Mouse (Mus musculus) liver, embryonic 16.5 days (tissue): ENCODE measurements around the gene Zfp629. TPM values are rescaled to one million over a fixed set of nuclear protein-coding genes. Genes with fewer than 3 reads are reported as not detected.

Experiments
- ATAC-seq: fragments of 200-750 bp; cut with Nextera tagmentation; 2 replicates; pipeline ENCODE4 v1.8.0; 2017; ENCODE audit warnings: low read depth, mild to moderate bottlenecking, moderate number of reproducible peaks, moderate library complexity
- H3K27ac ChIP-seq: fragments of 300-500 bp; sonication (generic); 2 replicates; pipeline ENCODE4 v1.5.1; 2014; ENCODE audit warnings: mild to moderate bottlenecking, low read length
- H3K27me3 ChIP-seq: fragments of 300-500 bp; sonication (generic); 2 replicates; pipeline ENCODE4 v1.6.1; 2014; ENCODE audit warnings: low read depth, low read length, mixed read lengths; ENCODE audit not compliant: control insufficient read depth, insufficient read depth
- H3K36me3 ChIP-seq: fragments of 300-500 bp; sonication (generic); 2 replicates; pipeline ENCODE4 v1.6.1; 2014; ENCODE audit warnings: mild to moderate bottlenecking; ENCODE audit not compliant: control insufficient read depth, insufficient read depth
- H3K4me1 ChIP-seq: fragments of 300-500 bp; sonication (generic); 2 replicates; pipeline ENCODE4 v1.6.1; 2014; ENCODE audit warnings: low read depth, low read length, mixed read lengths; ENCODE audit not compliant: control insufficient read depth
- H3K4me2 ChIP-seq: fragments of 300-500 bp; sonication (generic); 2 replicates; pipeline ENCODE4 v1.6.1; 2014; ENCODE audit warnings: low read depth, low read length, mixed read lengths
- H3K4me3 ChIP-seq: fragments of 300-500 bp; sonication (generic); 2 replicates; pipeline ENCODE4 v1.5.1; 2014; ENCODE audit warnings: low read depth, mild to moderate bottlenecking, low read length
- H3K9ac ChIP-seq: fragments of 300-500 bp; sonication (generic); 2 replicates; pipeline ENCODE4 v1.6.1; 2014; ENCODE audit warnings: low read depth, low read length
- H3K9me3 ChIP-seq: fragments of 300-500 bp; sonication (generic); replicated peaks from 2 replicates; pipeline ENCODE4 v1.6.1; 2016; ENCODE audit warnings: low read length; ENCODE audit not compliant: control insufficient read depth
- WGBS: fragments of 180-500 bp; shearing (Covaris S2); extraction: QIAGEN DNeasy Blood & Tissue Kit; methylation state at CpG from one replicate; pipeline ENCODE4 v1.1.7; 2014; ENCODE audit not compliant: insufficient replicate concordance; 5-methylcytosine and 5-hydroxymethylcytosine counted together
- polyA plus RNA-seq: library from polyadenylated mRNA; unstranded; fragments of >200 nt; fragmentation: Nextera tagmentation; extraction: Ambion mirVana; gene quantifications from 2 replicates; pipeline ENCODE4 v1.2.1, GENCODE M21; 2015

Gene Zfp629
- polyA plus RNA-seq, 1 experiment from 2014 or later, result 2.1 TPM

- H3K4me1 ChIP-seq, result peaks cover 10% of the 10 kb centered on the region
- peaks cover 14% of the 10 kb centered on the region for H3K27me3 ChIP-seq
- H3K36me3 ChIP-seq, result peaks cover 18% of the 10 kb centered on the region
- WGBS, result 92% methylated on average over 29 of the region's 29 CpGs
- no peak overlapping the region for H3K27ac ChIP-seq
- ATAC-seq, result no peak
- no peak overlapping the region for H3K9ac ChIP-seq
- no peaks in the 10 kb centered on the region for H3K9me3 ChIP-seq
- H3K4me3 ChIP-seq, result no peak overlapping the region
- no peak overlapping the region for H3K4me2 ChIP-seq
Measured at GRCm38 (mm10) chr7:127611011-127611410, 4.6 kb downstream of the Zfp629 start.

GRCm38 (mm10) chr7:127607150-127607549, 8.4 kb downstream of the Zfp629 start:
- Histone ChIP-seq H3K27ac (no peak overlapping the region), H3K27me3 (no peaks in the 10 kb centered on the region), H3K36me3 (peaks cover 31% of the 10 kb centered on the region), H3K9me3 (no peaks in the 10 kb centered on the region), H3K4me3 (no peak overlapping the region), H3K4me1 (no peaks in the 10 kb centered on the region), H3K4me2 (no peak overlapping the region), H3K9ac (no peak overlapping the region)
- 70% methylated on average over 6 of the region's 6 CpGs for WGBS
- no peak for ATAC-seq

GRCm38 (mm10) chr7:127604256-127604655, 11.3 kb downstream of the Zfp629 start:
- WGBS, result 73% methylated on average over 10 of the region's 10 CpGs
- no peak overlapping the region for H3K4me2 ChIP-seq
- H3K4me3 ChIP-seq, result no peak overlapping the region
- no peaks in the 10 kb centered on the region for H3K4me1 ChIP-seq
- no peaks in the 10 kb centered on the region for H3K27me3 ChIP-seq
- H3K36me3 ChIP-seq, result peaks cover 30% of the 10 kb centered on the region
- H3K9ac ChIP-seq, result no peak overlapping the region
- no peaks in the 10 kb centered on the region for H3K9me3 ChIP-seq
- no peak for ATAC-seq
- no peak overlapping the region for H3K27ac ChIP-seq

GRCm38 (mm10) chr7:127602903-127603302, 12.7 kb downstream of the Zfp629 start:
- H3K4me3 ChIP-seq, result no peak overlapping the region
- no peak for ATAC-seq
- H3K27me3 ChIP-seq, result no peaks in the 10 kb centered on the region
- no peak overlapping the region for H3K4me2 ChIP-seq
- H3K9ac ChIP-seq, result no peak overlapping the region
- peaks cover 36% of the 10 kb centered on the region for H3K36me3 ChIP-seq
- no peak overlapping the region for H3K27ac ChIP-seq
- no peaks in the 10 kb centered on the region for H3K9me3 ChIP-seq
- no peaks in the 10 kb centered on the region for H3K4me1 ChIP-seq
- WGBS, result 87% methylated on average over 2 of the region's 2 CpGs

- ATAC-seq, result no peak
- no peak overlapping the region for H3K9ac ChIP-seq
- H3K36me3 ChIP-seq, result peaks cover 48% of the 10 kb centered on the region
- H3K4me1 ChIP-seq, result no peaks in the 10 kb centered on the region
- H3K27ac ChIP-seq, result no peak overlapping the region
- H3K9me3 ChIP-seq, result no peaks in the 10 kb centered on the region
- no peak overlapping the region for H3K4me2 ChIP-seq
- no peak overlapping the region for H3K4me3 ChIP-seq
- H3K27me3 ChIP-seq, result no peaks in the 10 kb centered on the region
- WGBS, result 78% methylated on average over 4 of the region's 4 CpGs
Measured at GRCm38 (mm10) chr7:127601735-127602134, 13.9 kb downstream of the Zfp629 start.

GRCm38 (mm10) chr7:127600612-127601011, 15.0 kb downstream of the Zfp629 start:
- Histone ChIP-seq H3K36me3 (peaks cover 59% of the 10 kb centered on the region), H3K4me3 (no peak overlapping the region), H3K4me1 (no peaks in the 10 kb centered on the region), H3K9me3 (no peaks in the 10 kb centered on the region), H3K27ac (no peak overlapping the region), H3K27me3 (no peaks in the 10 kb centered on the region), H3K9ac (no peak overlapping the region), H3K4me2 (no peak overlapping the region)
- WGBS, result 93% methylated on average over 7 of the region's 7 CpGs
- no peak for ATAC-seq

- Histone ChIP-seq H3K4me3 (no peak overlapping the region), H3K27ac (no peak overlapping the region), H3K9me3 (no peaks in the 10 kb centered on the region), H3K9ac (no peak overlapping the region), H3K4me1 (no peaks in the 10 kb centered on the region), H3K36me3 (peaks cover 83% of the 10 kb centered on the region), H3K27me3 (no peaks in the 10 kb centered on the region), H3K4me2 (no peak overlapping the region)
- no peak for ATAC-seq
- 95% methylated on average over 17 of the region's 17 CpGs for WGBS
Measured at GRCm38 (mm10) chr7:127596747-127597146, 18.9 kb downstream of the Zfp629 start.

GRCm38 (mm10) chr7:127592575-127592974, 23.0 kb downstream of the Zfp629 start:
- Histone ChIP-seq H3K36me3 (peaks cover 74% of the 10 kb centered on the region), H3K4me2 (no peak overlapping the region), H3K9me3 (no peaks in the 10 kb centered on the region), H3K4me3 (no peak overlapping the region), H3K4me1 (peaks cover 14% of the 10 kb centered on the region), H3K27me3 (no peaks in the 10 kb centered on the region), H3K9ac (no peak overlapping the region), H3K27ac (no peak overlapping the region)
- no peak for ATAC-seq
- WGBS, result 87% methylated on average over 14 of the region's 14 CpGs

- 85% methylated on average over 10 of the region's 10 CpGs for WGBS
- Histone ChIP-seq H3K27ac (no peak overlapping the region), H3K9ac (no peak overlapping the region), H3K4me3 (no peak overlapping the region), H3K36me3 (peaks cover 59% of the 10 kb centered on the region), H3K9me3 (no peaks in the 10 kb centered on the region), H3K27me3 (no peaks in the 10 kb centered on the region), H3K4me1 (peaks cover 28% of the 10 kb centered on the region), H3K4me2 (no peak overlapping the region)
- ATAC-seq, result no peak
Measured at GRCm38 (mm10) chr7:127591108-127591507, 24.5 kb downstream of the Zfp629 start.
